Mouse (Mus musculus): Measurements from ENCODE around the gene Dram1.

GRCm38 (mm10) chr10:88407875-88408631, 29.2 kb upstream of the Dram1 start:
- no peak for TF ChIP-seq CTCF (IDR thresholded peaks at IDR 0.05; ENCODE audit: borderline replicate concordance, insufficient read depth, low read depth, low read length)
- no peak for TF ChIP-seq POLR2A (IDR thresholded peaks at IDR 0.05; ENCODE audit: borderline replicate concordance, insufficient read depth, low read length)

All from cerebellum, adult 2 months (tissue).